Mouse (Mus musculus) common myeloid progenitor, adult 5-6 weeks (primary cell): ENCODE measurements at regions not wholly inside any gene's neighbourhood (a gene's known extent, or its start where the extent isn't known, plus 50 kb on each side); places are given as distances from the start of the nearest gene placed in this dataset.

ENCODE experiments used
- ATAC-seq: replicated peaks from 2 replicates; pipeline ENCODE4 v1.8.0; 2016; ENCODE audit warnings: low read depth, mild to moderate bottlenecking, moderate TSS enrichment, inconsistent platforms; ENCODE audit not compliant: poor library complexity, severe bottlenecking

DNA sequence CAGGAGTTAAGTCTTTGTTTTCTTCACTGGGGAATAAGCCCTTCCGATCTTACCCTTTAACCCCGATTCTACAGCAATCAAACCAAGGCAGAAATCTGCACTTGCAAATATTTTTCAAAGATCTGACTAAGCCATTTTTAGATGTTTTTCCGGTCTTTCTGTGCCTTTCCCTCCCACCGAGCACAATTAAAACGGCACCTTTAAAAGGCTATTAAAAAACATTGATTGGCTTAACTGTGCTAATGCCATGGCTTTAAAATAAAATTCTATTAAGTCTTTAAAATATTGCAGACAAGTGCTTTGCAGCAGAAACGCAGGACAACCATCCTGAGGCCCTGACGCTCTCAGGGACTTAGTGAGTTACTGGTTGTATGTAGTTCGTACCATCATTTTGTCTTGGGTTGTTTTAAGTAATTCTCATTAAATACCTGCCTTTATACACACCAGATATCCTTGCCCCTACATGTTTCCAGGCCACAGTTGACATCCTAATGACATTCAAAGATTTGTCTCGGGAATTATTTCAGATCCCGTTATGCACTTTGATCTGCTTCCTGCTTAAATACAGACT lies 197.6 kb upstream of the Hnrnpa3 start:
- no peak for ATAC-seq

DNA sequence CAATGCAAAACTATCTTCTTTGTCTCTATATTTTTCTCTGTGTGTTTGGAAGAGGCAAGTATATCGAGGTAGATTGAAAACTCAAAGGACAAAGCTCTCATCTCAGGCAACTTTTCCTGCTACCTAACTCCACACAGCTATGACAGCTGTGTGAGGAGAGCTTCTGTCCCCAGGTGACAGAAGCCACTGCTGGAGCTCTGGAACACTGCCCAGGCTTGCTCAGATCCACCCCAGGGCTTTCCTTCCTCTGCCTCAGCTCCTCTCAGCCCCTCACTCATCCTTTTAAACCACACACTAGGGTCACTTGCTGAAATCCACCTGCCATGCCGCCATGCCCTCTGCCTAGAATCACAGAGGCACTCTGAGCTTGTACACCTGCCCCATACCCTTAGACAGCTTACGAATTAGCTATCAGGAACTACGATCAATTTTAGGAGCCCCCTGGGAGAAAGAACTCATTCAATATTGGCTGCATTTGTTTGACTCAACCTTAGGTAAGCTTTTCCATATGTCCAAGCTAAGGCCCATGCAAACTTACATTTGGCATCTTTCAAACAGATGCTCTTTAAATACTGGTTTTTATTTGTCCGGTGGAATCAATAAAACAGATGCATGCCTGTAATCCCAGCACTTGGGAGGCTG lies 196.9 kb upstream of the Hnrnpa3 start:
- ATAC-seq = no peak

DNA sequence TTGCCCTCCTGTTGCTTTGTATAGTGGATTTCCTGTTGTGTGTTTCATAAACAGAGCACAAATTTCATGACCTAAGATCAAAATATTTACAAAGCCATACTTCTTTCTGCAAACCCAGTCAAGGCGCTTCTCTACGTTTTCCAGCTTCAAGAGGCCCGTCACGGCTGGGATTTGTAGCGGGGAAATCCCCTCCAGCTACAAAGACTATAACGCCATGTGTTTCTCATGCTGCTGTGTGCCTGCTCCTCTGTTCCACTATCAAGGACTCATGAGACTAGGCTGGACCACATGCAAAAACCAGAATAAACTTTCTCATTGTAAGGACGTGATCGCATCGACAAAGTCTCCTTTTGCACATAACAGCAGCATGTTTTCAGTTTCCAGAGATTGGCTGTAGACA lies 196.0 kb upstream of the Hnrnpa3 start:
- ATAC-seq = no peak

DNA sequence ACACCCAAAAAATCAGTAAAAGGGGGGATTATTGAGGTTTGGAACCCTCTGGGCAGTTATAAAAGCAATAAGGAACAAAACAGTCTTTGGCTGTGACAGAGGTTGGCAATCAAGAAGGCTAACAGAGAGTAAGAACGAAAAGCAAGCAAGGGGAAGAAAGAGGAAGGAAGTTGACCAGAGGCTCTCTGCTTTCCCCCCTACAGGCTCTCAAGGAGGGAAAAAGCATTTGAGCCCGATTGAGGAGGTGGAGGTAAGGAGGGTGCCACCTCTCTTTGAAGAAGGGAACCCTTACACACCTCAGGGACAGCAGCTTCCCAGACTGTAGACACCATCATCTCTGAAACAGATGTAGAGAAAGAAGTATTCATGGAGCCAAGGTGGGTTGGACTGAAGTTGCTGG lies 194.6 kb upstream of the Hnrnpa3 start:
- peak; percentile 71 for ATAC-seq

DNA sequence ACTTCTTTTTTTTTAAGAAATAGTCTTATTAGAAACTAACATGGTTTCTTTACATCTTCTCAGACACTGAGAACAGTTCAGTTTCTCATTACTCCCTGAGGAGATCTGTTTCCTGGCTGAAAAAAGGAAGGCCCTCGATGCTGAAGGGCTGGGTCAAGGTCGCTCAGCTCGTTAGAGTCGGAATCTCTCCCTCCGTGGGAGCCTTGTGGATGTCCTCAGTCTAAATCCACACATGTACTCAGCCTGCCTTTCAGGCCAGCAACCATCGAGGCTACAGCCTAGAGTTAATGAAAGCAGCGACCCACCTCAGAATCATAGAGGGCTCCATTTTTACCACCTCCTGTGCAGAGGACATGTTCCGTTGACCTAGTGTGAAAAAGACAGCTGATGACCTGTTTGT lies 190.2 kb upstream of the Hnrnpa3 start:
- no peak for ATAC-seq

DNA sequence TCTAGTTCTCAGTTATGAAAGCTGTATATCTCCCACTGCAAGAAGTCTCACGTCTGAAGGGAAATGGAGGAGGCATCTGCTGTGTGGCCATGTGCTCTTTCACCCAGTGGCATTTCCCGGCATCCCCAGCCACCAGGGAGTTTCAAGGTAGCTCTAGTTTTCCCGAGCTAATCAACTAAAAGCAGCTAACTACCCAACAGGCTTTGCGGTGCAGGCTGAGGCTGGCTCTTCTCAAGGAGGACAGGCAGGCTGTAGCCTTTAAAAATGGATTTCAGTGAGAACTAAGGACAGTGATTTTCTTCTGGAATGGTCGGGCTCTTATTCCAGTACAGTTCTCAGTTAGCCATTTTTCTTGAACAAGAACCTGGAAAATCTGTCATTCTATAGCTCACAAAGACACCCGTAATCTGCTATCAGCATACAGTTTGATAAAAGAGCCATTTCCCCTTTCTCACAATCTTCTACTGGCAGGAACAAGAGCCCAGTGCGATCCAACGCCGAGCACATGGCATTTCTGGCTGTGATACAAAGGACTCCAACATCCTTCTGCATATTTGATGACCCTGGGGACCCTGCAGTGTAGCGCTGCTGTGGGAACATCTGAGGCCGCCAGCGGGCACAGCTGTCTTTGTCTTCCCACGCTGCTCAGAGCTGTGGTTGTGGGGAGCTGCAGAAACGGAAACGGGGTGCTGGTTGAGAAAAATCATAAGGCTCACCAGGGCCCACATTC lies 188.9 kb upstream of the Hnrnpa3 start:
- ATAC-seq = peak; percentile 93

DNA sequence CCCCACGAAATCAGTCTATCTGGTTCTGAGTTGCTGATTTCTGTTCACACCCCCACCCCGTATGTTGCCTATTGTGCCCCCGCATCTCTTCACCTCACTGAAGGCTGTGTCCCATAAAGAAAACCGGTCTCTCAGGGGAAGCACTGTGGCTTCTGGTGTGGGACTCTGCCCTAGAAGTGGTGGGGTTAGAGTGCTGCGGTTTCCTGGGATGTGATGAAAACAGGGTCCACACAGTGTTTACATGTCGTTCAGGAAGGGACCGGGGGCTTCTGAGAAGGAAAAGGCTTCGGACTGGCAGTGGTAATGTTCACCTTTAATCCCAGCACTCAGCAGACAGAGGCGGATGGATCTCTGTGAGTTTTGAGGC lies 188.4 kb upstream of the Hnrnpa3 start:
- no peak for ATAC-seq

DNA sequence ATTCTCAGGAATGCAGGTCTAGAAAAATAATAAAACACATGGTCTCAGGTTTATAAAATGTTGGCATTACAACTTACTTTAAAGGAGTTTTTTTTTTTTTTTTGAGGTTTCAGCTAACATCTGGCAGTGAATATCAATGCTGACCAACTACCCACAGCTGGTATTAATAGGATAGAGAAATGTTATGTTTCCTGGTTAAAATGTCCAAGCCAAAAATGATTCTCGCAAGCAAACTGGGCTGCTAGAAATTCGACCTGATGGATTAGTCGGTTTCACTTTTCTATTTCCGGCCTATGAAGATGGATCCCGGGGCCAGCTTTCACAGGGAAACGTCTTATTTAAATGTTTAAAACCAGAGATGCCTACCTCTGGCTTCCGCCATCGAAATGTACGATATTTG lies 186.6 kb upstream of the Hnrnpa3 start:
- ATAC-seq = no peak

DNA sequence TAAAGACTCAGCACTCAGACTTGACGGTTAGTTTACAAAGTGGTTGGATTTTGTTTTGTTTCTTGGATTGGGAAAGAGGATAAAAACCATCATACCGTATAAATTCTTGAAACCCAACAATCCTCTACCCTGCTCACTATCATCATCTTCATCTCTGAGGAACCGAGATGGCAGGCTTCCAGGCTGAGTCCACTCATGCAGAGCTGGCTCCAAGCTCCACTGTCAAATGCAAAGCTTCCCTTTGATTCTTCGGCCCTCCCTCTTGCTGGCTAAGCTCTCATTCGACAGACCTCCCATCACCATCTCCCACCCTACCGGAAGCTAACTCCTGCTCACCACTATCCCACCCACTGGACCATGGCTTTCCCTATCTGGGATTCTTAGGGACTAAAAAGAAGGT lies 184.6 kb upstream of the Hnrnpa3 start:
- no peak for ATAC-seq

DNA sequence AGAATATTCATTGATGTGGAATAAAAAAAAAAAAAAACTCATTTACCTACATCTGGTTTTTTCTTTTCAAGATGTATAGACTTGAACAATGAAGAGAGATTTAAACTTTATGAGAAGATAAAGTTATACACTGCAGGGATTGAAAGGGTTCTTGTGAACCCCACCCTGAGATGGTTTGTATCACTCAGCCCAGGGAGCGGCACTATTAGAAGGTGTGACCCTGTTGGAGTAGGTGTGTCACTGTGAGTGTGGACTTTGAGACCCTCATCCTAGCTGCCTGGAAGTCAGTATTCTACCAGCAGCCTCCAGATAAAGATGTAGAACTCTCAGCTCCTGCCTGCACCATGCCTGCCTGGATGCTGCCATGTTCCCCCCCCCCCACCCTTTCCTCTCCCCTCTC lies 182.7 kb upstream of the Hnrnpa3 start:
- ATAC-seq = no peak

DNA sequence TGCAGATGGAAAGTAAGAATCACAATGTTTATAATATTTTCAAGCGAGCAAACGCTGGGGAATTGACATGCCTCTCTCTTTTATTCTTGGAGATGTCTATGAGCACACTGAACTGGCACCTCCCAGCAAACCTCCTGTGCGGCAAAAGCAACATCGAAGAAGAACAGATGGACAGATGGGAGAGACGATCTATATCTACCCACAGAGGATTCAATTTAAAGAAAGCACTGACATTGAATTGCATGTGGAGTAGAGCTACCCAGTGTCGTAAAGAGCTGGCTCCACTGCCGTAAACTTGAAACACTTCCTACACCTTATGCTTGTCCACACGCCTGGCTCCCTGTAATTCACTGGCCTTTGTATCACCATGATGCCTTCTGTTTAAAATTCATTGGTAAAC lies 182.0 kb upstream of the Hnrnpa3 start:
- ATAC-seq = no peak

DNA sequence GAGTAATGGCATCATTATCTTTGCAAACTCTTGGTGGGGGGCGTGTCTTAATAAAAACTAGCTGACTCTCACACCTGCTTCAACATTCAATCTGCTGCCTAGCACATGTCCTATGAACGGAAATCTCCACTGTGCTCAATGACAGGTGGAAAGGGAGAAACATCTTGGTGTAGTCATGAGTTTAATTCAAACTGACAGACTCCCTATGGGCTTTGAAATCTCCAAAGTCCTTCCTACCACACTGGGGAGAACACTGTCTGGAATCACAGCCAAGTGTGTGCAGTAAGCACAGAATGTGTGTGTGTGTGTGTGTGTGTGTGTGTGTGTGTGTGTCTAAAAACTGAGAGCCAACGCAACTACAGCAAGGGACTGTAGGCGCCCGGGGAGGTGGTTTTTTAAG lies 179.5 kb upstream of the Hnrnpa3 start:
- no peak for ATAC-seq

DNA sequence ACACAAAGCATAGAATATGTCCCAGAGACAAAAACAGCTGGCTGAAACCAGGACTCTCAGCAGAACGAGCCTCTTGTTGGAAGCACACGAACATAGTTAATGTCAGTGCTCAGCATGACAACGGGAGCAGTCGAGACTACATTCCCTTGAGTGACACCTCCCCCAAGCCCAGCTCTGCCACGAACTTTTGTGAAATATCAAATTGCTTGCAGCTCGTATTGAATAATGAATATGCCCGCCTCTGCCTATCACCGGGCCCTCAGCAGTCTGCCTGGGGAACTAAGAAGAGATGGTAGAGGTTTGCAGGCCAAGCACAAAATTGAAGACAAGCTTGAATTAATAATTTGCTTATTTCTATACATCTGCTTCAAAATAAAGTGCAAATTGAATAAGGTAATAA lies 177.2 kb upstream of the Hnrnpa3 start:
- no peak for ATAC-seq

DNA sequence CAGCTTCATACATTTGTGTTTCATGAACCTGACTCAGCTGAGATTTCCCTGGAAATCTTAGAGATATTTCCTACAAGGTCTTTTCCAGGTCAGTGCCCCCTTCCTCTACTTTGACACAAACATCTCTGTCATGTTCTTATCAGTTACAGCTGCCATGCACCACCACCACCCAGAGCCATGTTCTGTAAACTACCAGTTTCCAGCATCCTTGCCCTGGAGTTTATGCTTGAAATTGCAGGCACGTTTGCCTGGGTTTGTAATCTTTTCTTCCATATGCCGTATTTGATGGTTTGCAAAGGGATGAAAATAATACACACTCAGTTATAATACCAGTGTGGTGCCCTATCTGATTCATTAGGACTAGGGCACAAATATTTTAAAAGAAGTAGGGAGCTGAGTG lies 176.6 kb upstream of the Hnrnpa3 start:
- ATAC-seq = no peak

DNA sequence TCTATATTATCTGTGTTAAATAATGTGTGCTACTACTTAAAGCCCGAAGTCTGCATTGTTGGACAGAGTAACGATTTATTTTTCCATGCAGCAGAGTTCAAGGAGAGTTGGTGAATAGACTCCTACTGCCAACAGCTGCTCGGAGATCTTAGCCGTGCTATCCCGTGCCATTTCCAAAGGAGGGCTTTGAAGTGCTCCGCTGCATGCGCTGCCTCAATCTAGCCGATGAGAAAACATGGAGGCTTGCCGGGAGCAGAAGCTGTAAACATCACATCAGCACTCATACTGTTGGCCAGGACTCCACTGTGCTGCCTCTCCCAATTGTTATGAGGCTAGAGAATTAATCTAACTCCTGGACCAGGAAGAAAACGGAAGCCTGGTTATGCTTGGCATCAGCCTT lies 174.1 kb upstream of the Hnrnpa3 start:
- no peak for ATAC-seq

DNA sequence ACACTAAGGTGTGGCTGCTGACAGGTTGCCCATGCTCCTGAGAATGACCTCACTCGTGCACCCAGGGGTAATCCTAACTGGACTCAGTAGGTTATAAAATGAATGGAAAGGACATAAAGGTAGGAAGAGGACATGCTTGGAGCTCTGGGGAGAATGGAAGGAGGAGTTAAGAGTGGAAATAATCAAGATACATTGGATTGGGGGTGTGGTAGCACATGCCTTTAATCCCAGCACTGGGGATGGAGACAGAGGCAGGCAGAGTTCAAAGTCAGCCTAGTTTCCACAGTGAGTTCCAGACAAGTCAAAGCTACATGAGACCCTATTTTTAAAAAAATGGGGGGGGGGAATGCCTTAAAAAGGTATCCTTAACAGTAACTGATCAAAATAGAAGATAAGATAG lies 167.9 kb upstream of the Hnrnpa3 start:
- ATAC-seq = no peak

DNA sequence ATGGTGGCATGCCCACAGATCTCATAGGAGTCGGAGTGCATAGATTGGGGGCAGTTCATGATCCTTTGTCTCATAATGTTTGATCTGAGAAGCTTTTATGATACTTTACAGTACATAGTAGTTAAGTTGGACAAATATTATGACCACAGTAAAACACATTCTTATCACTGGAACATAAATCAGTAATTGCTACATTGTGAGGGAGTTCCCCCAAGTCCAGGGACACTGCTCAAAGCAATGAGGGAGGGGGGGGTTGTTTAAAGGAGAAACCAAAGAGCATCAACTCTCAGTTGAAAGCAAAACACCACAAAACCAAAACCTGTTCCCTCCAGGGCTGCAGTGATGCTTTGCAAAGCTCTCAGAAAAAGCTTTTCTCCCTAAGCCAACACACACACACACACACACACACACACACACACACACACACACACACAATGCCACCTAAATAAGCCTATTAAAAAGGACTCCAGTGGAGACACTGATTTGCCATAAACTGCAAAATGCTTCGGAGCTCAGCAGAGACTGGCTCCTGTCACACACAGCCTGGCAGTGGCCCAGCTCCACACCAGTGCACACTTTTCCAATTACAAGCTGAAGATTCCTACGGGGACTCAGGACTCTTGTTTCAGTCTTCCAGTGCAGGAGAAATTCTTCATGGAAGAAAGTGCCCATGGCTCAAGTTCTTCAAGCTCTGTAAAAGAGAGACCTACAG lies 167.1 kb upstream of the Hnrnpa3 start:
- no peak for ATAC-seq

DNA sequence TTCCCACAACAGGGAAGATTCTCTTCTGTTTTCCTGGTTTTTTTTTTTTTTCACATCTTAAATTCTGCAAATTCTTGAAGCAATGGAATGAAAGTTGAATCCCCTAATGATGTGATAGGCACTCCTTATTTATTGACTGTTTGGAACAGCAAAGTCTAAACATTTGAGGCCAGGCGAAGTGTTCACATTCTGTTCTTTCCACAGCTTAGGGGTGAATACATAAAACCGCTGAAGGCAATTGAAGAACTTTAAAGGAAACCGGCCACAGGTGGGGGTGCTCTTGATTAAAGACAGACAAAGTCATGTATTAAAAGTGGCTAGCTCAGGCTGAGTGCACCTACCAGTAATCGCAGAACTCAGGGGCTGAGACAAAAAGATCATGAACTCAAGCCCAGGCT lies 166.6 kb upstream of the Hnrnpa3 start:
- no peak for ATAC-seq

DNA sequence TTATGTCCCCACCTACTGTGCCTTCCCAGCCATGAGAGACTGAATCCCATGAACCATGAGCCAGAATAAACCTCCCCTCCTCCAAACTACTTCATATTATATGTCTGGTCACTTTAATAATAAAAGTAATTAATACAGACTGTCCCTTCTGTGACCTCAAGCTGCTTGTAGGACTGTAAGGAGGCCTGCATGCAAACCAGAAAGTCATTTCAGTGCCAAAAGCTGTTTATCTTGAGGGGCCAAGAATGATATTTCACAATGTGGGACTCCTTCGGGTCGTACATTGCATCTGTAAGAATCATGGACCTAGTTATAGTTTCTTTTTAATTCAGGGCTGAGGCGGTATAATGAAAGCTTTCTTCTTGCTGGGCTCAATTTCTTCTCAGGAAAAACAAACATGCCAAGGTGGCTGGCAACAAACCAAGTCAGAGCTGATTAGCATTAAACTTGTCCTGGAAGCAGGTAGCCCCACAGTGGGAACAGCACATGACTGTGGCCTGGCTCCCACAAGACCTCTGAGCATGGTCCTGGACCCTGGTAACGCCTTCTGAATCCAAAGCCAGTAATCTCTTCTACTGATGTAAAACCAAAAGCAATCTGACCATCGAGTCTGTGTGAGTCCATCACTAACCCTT lies 162.3 kb upstream of the Hnrnpa3 start:
- no peak for ATAC-seq

DNA sequence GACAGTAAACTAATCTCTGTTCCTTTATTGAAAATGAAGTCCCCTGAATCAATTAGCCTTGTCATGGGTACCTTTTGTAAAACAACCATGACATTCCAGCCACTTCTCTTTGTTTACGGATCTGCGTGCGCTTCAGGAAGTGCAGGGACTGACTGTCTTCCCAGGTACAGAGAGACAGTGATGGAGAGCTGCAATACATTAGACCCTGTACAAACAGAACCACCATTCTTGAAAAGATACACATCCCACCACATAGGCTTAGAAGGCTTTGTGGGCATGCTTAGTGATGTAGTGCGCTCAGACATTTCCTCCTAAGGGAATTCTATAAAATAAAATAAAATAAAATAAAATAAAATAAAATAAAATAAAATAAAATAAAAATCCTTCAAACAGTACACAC lies 148.8 kb upstream of the Hnrnpa3 start:
- ATAC-seq = no peak
